Mouse (Mus musculus): ENCODE results near the gene Tbx2.

GRCm38 (mm10) chr11:85792534-85793215 is 39.7 kb upstream of the Tbx2 start:
- TF ChIP-seq CTCF (IDR thresholded peaks at IDR 0.05; ENCODE audit: control insufficient read depth, insufficient read depth, insufficient read length) (no peak), USF1 (IDR thresholded peaks at IDR 0.05; ENCODE audit: low read depth) (no peak), CEBPB (IDR thresholded peaks at IDR 0.05; ENCODE audit: low read depth) (no peak), MYOD1 (IDR thresholded peaks at IDR 0.05; ENCODE audit: control insufficient read depth, insufficient read length, low read depth) (no peak), MYOG (IDR thresholded peaks at IDR 0.05; ENCODE audit: control insufficient read depth, extremely low read depth, insufficient read length) (no peak), MAX (IDR thresholded peaks at IDR 0.05) (no peak)
